Mouse (Mus musculus) ES-E14 (cell line): ENCODE measurements at regions not wholly inside any gene's neighbourhood (a gene's known extent, or its start where the extent isn't known, plus 50 kb on each side); places are given as distances from the start of the nearest gene placed in this dataset.

Experiments used
- DNase-seq: peaks from one replicate; pipeline ENCODE4 v3.0.0-alpha.2; 2013; ENCODE audit warnings: low read depth, low spot score
- H3K27ac ChIP-seq: 2 replicates; pipeline ENCODE4 v1.5.1; 2012; ENCODE audit warnings: low read depth, mild to moderate bottlenecking, low read length, moderate library complexity, mixed read lengths; ENCODE audit not compliant: poor library complexity, insufficient read depth, severe bottlenecking
- H3K36me3 ChIP-seq: 2 replicates; pipeline ENCODE4 v1.6.1; 2012; ENCODE audit warnings: mild to moderate bottlenecking, low read length, moderate library complexity, mixed read lengths; ENCODE audit not compliant: control insufficient read depth, poor library complexity, insufficient read depth, severe bottlenecking
- H3K4me1 ChIP-seq, 2 experiments: fragments of 150-350 bp in 1 of 2; sonication (generic) in 1 of 2; 2 replicates each; pipeline ENCODE4 v1.6.1; 2012; ENCODE audit warnings: low read length in 2 of 2, mild to moderate bottlenecking in 1 of 2, mixed read lengths in 1 of 2; ENCODE audit not compliant: control insufficient read depth in 2 of 2, insufficient read depth in 2 of 2, poor library complexity in 1 of 2
- H3K4me3 ChIP-seq, 2 experiments: fragments of 150-350 bp in 1 of 2; sonication (generic) in 1 of 2; 2 replicates each; pipeline ENCODE4 v1.5.1; 2012; ENCODE audit warnings: low read length in 2 of 2, low read depth in 1 of 2, mild to moderate bottlenecking in 1 of 2, mixed read lengths in 1 of 2; ENCODE audit not compliant: insufficient read depth in 1 of 2, poor library complexity in 1 of 2, severe bottlenecking in 1 of 2
- H3K9ac ChIP-seq: 2 replicates; pipeline ENCODE4 v1.6.1; 2012; ENCODE audit warnings: low read depth, mild to moderate bottlenecking, low read length, mixed read lengths; ENCODE audit not compliant: poor library complexity, insufficient read depth, severe bottlenecking
- H3K9me3 ChIP-seq: fragments of 150-350 bp; sonication (generic); 2 replicates; pipeline ENCODE4 v1.6.1; 2012; ENCODE audit warnings: low read depth, mild to moderate bottlenecking, low read length; ENCODE audit not compliant: control insufficient read depth, insufficient read depth
- CHD2 ChIP-seq: IDR thresholded peaks from 2 replicates; pipeline ENCODE4 v1.6.1; 2014; ENCODE audit warnings: mild to moderate bottlenecking, low read depth, low read length, inconsistent platforms
- HCFC1 ChIP-seq: IDR thresholded peaks from 2 replicates; pipeline ENCODE4 v1.6.1; 2012; ENCODE audit warnings: low read length, inconsistent platforms, borderline replicate concordance; ENCODE audit not compliant: insufficient read depth
- MAFK ChIP-seq: IDR thresholded peaks from 2 replicates; pipeline ENCODE4 v1.6.1; 2014; ENCODE audit warnings: mild to moderate bottlenecking, low read depth, low read length, inconsistent platforms; ENCODE audit not compliant: insufficient read depth
- ZC3H11A ChIP-seq: IDR thresholded peaks from 2 replicates; pipeline ENCODE4 v1.6.1; 2012; ENCODE audit warnings: low read depth, mild to moderate bottlenecking, inconsistent platforms, low read length, borderline replicate concordance
- ZNF384 ChIP-seq: IDR thresholded peaks from 2 replicates; pipeline ENCODE4 v1.6.1; 2012; ENCODE audit warnings: low read depth, low read length, inconsistent platforms
- in situ Hi-C, 2 experiments: fragments of 600-800 bp; cut with MboI; formaldehyde crosslinking; loops; one replicate each; pipeline ENCODE4 v1.15.1; 2025; ENCODE audit warnings: low sequenced_read_pairs in 2 of 2, inconsistent platforms in 1 of 2; ENCODE audit not compliant: unreplicated experiment in 2 of 2

DNA sequence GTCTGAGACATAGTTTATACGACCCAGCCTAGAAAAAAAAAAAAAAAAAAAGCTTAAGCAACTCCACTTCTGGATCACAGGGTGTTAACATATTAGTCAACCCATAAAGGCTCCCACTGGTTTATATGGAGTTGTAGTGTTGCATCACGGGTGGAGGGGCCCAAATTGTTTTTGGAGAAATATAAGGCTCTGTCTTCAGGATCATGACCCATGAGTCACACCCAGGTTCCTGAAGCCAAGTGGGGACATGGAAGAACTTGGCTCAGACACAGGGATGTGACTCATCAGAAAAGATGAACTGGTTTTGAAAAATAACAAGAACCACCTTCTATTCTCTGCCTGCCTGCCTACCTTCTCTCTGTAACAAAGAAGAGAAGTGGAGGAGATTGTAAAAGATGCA, 108.5 kb upstream of the Bmp2 start:
- TF ChIP-seq MAFK (no peak), ZC3H11A (no peak), CHD2 (no peak), ZNF384 (no peak), HCFC1 (no peak)
- DNase-seq: no peak
- Histone ChIP-seq H3K9me3 (no peaks in the 10 kb centered on the region), H3K27ac (no peak overlapping the region), H3K4me3 (no peak overlapping the region), H3K4me1 (no peaks in the 10 kb centered on the region), H3K9ac (no peak overlapping the region), H3K36me3 (no peaks in the 10 kb centered on the region)
- in situ Hi-C loops: no loop called here

DNA sequence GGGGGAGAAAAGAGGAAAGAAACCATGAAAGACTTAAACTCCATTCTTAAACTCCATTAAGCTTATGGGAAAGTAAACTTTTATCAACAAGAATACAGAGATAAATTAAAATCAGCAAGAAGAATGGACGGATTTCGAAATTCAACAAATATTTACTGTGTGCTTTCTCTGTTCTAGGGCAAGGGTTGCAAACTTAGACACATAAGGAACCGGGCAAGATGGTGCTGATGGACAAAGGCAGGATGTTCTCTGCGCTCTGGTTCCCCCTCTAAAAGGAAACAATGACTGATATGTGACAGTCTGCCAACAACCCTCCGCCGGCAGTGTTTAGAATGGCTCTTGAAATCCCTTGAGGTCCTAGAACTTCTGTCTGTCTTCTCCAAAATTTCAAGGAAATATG, 99.0 kb upstream of the Bmp2 start:
- no peak for DNase-seq
- Histone ChIP-seq H3K9ac (no peak overlapping the region), H3K4me3 (no peak overlapping the region), H3K36me3 (no peaks in the 10 kb centered on the region), H3K27ac (no peak overlapping the region), H3K9me3 (no peaks in the 10 kb centered on the region), H3K4me1 (no peaks in the 10 kb centered on the region)
- TF ChIP-seq ZNF384 (no peak), HCFC1 (no peak), ZC3H11A (no peak), MAFK (no peak), CHD2 (no peak)
- in situ Hi-C loops: no loop called here

DNA sequence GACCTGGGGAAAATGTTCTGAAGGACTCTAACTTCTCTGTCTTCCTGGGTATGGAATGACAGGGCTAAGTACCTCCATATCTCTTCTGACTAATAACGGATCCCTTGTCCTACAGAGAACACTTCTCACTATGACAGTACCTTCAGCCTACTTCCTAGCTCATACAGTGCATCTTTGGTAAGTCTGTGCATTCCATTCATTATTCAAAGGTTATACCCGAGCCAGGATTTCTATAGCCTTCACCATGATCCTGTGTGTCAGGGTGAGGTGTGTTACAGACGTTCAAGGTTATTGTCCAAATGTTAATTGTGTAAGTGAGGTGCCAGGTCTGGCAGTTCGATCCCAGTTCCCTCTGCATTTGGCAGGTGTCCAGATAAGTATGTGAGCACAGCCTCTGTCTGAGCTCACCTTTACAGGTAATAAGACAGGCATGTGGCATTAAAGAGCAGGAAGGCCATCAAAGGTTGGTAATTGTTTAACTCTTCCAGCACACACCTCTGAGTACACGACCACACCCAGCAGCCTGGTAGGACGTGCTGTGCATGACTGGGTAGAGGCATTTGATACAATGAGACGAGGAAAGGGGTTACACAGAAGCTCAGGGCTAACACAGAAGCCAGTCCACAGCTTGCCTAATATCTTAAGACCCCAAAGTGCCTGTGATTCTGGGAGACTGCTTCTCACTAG, 96.3 kb upstream of the Bmp2 start:
- TF ChIP-seq ZC3H11A: no peak
- Histone ChIP-seq H3K4me1 (no peaks in the 10 kb centered on the region), H3K9me3 (no peaks in the 10 kb centered on the region), H3K4me3 (no peak overlapping the region), H3K27ac (no peak overlapping the region), H3K36me3 (no peaks in the 10 kb centered on the region), H3K9ac (no peak overlapping the region)
- DNase-seq: no peak
- in situ Hi-C loops: no loop called here

DNA sequence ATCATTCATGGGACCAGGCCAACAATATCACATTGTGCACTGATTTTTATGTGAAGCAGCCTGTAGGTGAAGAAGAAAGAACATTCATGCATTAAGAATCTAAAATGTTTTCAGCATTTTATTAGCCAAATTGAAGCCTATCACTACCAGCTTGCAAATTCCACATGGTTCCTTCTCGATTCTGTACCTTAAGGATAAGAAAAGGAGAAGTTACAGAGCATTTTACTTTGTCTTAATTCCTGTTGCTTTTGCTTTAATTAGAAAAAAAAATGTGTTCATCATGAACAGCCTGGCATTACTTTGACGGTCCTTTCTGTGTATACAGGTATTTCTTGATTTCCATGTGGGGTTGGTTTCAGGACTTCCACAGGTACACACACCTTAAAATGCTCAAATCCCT, 95.2 kb upstream of the Bmp2 start:
- H3K9me3 ChIP-seq: no peaks in the 10 kb centered on the region
- no peaks in the 10 kb centered on the region for H3K4me1 ChIP-seq
- in situ Hi-C loops: no loop called here
- no peak for DNase-seq
- no peak overlapping the region for H3K4me3 ChIP-seq
- TF ChIP-seq HCFC1 (no peak), CHD2 (no peak)
- no peak overlapping the region for H3K27ac ChIP-seq
- H3K36me3 ChIP-seq: no peaks in the 10 kb centered on the region
- H3K9ac ChIP-seq: no peak overlapping the region

DNA sequence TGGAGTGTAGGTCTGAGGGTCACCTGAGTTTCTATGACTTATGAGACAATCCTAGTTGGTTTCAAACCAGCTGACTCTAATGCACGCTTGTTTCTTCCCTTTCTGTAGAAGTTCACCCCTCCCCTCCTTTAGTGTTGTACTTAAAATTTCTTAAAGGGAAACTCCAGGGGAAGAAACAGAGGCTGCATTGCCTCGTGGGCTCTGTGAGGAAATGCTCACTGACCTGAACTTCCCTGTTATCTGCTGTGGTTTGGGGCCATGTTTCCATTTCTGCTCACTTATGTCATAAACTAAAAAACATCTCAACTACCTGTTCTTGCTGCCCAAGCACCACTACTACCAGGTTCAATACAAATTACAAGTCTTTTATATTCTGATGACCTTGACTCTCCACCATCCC, 93.2 kb upstream of the Bmp2 start:
- no peak overlapping the region for H3K27ac ChIP-seq
- TF ChIP-seq CHD2: no peak
- TF ChIP-seq MAFK: no peak
- no peak for TF ChIP-seq ZNF384
- TF ChIP-seq ZC3H11A: no peak
- TF ChIP-seq HCFC1: no peak
- no peak for DNase-seq

More for the DNA sequence above, 93.2 kb upstream of the Bmp2 start:
- Histone ChIP-seq H3K4me3 (no peak overlapping the region), H3K4me1 (no peaks in the 10 kb centered on the region), H3K9ac (no peak overlapping the region), H3K36me3 (no peaks in the 10 kb centered on the region), H3K9me3 (no peaks in the 10 kb centered on the region)
- in situ Hi-C loops: no loop called here
